Mouse (Mus musculus): ENCODE results near the gene Psmc1. TPM values are rescaled to one million over a fixed set of nuclear protein-coding genes. Genes with fewer than 3 reads are reported as not detected.

Psmc1 gene
- polyA plus RNA-seq, 1 experiment from 2014 or later: 324 TPM

- H3K36me3 ChIP-seq (ENCODE audit: control insufficient read depth, insufficient read depth, low read length): peaks cover 11% of the 10 kb centered on the region; the same call in 1 of the 2 replicates
- no peak overlapping the region; the same call in 1 of the 2 replicates for H3K9ac ChIP-seq (ENCODE audit: low read depth, low read length)
- WGBS: 45% methylated on average over 4 of the region's 4 CpGs
- H3K4me2 ChIP-seq (replicated peaks; ENCODE audit: low read depth, low read length): no peak overlapping the region
- H3K4me3 ChIP-seq (ENCODE audit: low read length): no peak overlapping the region
- no peaks in the 10 kb centered on the region for H3K9me3 ChIP-seq (ENCODE audit: control insufficient read depth, low read length)
- H3K4me1 ChIP-seq (ENCODE audit: control insufficient read depth, insufficient read depth, low read length): peaks cover 14% of the 10 kb centered on the region; the same call in 1 of the 2 replicates
- no peak for ATAC-seq (ENCODE audit: low FRiP score, low TSS enrichment)
- H3K27ac ChIP-seq (ENCODE audit: low read depth, low read length): no peak overlapping the region
- H3K27me3 ChIP-seq (ENCODE audit: control insufficient read depth, insufficient read depth, low read length): no peaks in the 10 kb centered on the region
These were observed 2.5 kb upstream of the Psmc1 start for GRCm38 (mm10) chr12:100107436-100107835.

GRCm38 (mm10) chr12:100115982-100116381 is 6.0 kb downstream of the Psmc1 start:
- no peak overlapping the region for H3K27ac ChIP-seq (ENCODE audit: low read depth, low read length)
- ATAC-seq (ENCODE audit: low FRiP score, low TSS enrichment): no peak
- H3K4me3 ChIP-seq (ENCODE audit: low read length): no peak overlapping the region
- H3K4me2 ChIP-seq (replicated peaks; ENCODE audit: low read depth, low read length): no peak overlapping the region
- no peaks in the 10 kb centered on the region for H3K27me3 ChIP-seq (ENCODE audit: control insufficient read depth, insufficient read depth, low read length)
- 93% methylated on average over 5 of the region's 5 CpGs for WGBS
- H3K36me3 ChIP-seq (ENCODE audit: control insufficient read depth, insufficient read depth, low read length): peaks cover 91% of the 10 kb centered on the region
- peaks cover 6% of the 10 kb centered on the region; the same call in 1 of the 2 replicates for H3K4me1 ChIP-seq (ENCODE audit: control insufficient read depth, insufficient read depth, low read length)
- H3K9ac ChIP-seq (ENCODE audit: low read depth, low read length): no peak overlapping the region
- no peaks in the 10 kb centered on the region for H3K9me3 ChIP-seq (ENCODE audit: control insufficient read depth, low read length)

- WGBS: 90% methylated on average over 7 of the region's 7 CpGs
- H3K36me3 ChIP-seq (ENCODE audit: control insufficient read depth, insufficient read depth, low read length): peaks cover 84% of the 10 kb centered on the region
- ATAC-seq (ENCODE audit: low FRiP score, low TSS enrichment): no peak
- H3K9ac ChIP-seq (ENCODE audit: low read depth, low read length): no peak overlapping the region
- no peak overlapping the region for H3K4me3 ChIP-seq (ENCODE audit: low read length)
- H3K9me3 ChIP-seq (ENCODE audit: control insufficient read depth, low read length): no peaks in the 10 kb centered on the region
- no peak overlapping the region for H3K4me2 ChIP-seq (replicated peaks; ENCODE audit: low read depth, low read length)
- no peaks in the 10 kb centered on the region for H3K27me3 ChIP-seq (ENCODE audit: control insufficient read depth, insufficient read depth, low read length)
- H3K4me1 ChIP-seq (ENCODE audit: control insufficient read depth, insufficient read depth, low read length): 0 out of 2 replicates have a peak, but pooled peaks cover 4% of the 10 kb centered on the region
- no peak overlapping the region for H3K27ac ChIP-seq (ENCODE audit: low read depth, low read length)
These were observed 13.0 kb downstream of the Psmc1 start for GRCm38 (mm10) chr12:100122921-100123381.

- no peak overlapping the region for H3K27ac ChIP-seq (ENCODE audit: low read depth, low read length)
- no peak overlapping the region for H3K4me3 ChIP-seq (ENCODE audit: low read length)
- H3K27me3 ChIP-seq (ENCODE audit: control insufficient read depth, insufficient read depth, low read length): no peaks in the 10 kb centered on the region
- no peak overlapping the region for H3K4me2 ChIP-seq (replicated peaks; ENCODE audit: low read depth, low read length)
- 90% methylated on average over 9 of the region's 9 CpGs for WGBS
- peaks cover 9% of the 10 kb centered on the region; the same call in 1 of the 2 replicates for H3K4me1 ChIP-seq (ENCODE audit: control insufficient read depth, insufficient read depth, low read length)
- no peaks in the 10 kb centered on the region for H3K9me3 ChIP-seq (ENCODE audit: control insufficient read depth, low read length)
- ATAC-seq (ENCODE audit: low FRiP score, low TSS enrichment): no peak
- peaks cover 82% of the 10 kb centered on the region for H3K36me3 ChIP-seq (ENCODE audit: control insufficient read depth, insufficient read depth, low read length)
- H3K9ac ChIP-seq (ENCODE audit: low read depth, low read length): no peak overlapping the region
These were observed 13.5 kb downstream of the Psmc1 start for GRCm38 (mm10) chr12:100123476-100123875.

- Histone ChIP-seq H3K4me3 (ENCODE audit: low read length) (no peak overlapping the region), H3K27ac (ENCODE audit: low read depth, low read length) (no peak overlapping the region), H3K27me3 (ENCODE audit: control insufficient read depth, insufficient read depth, low read length) (no peaks in the 10 kb centered on the region), H3K9me3 (ENCODE audit: control insufficient read depth, low read length) (no peaks in the 10 kb centered on the region), H3K9ac (ENCODE audit: low read depth, low read length) (no peak overlapping the region), H3K4me2 (replicated peaks; ENCODE audit: low read depth, low read length) (no peak overlapping the region), H3K36me3 (ENCODE audit: control insufficient read depth, insufficient read depth, low read length) (peaks cover 80% of the 10 kb centered on the region), H3K4me1 (ENCODE audit: control insufficient read depth, insufficient read depth, low read length) (peaks cover 23% of the 10 kb centered on the region; the same call in 1 of the 2 replicates)
- 83% methylated on average over 16 of the region's 16 CpGs for WGBS
- ATAC-seq (ENCODE audit: low FRiP score, low TSS enrichment): 0 out of 2 replicates have a peak, but pooled peaks have one; percentile 4
These were observed 15.2 kb downstream of the Psmc1 start for GRCm38 (mm10) chr12:100124913-100125798.

GRCm38 (mm10) chr12:100126968-100127865 is 17.3 kb downstream of the Psmc1 start:
- Histone ChIP-seq H3K4me2 (replicated peaks; ENCODE audit: low read depth, low read length) (no peak overlapping the region), H3K36me3 (ENCODE audit: control insufficient read depth, insufficient read depth, low read length) (peaks cover 77% of the 10 kb centered on the region), H3K27ac (ENCODE audit: low read depth, low read length) (peak overlapping the region; percentile 24; the same call in 1 of the 2 replicates), H3K4me3 (ENCODE audit: low read length) (no peak overlapping the region), H3K27me3 (ENCODE audit: control insufficient read depth, insufficient read depth, low read length) (no peaks in the 10 kb centered on the region), H3K9ac (ENCODE audit: low read depth, low read length) (no peak overlapping the region), H3K4me1 (ENCODE audit: control insufficient read depth, insufficient read depth, low read length) (peaks cover 23% of the 10 kb centered on the region; the same call in 1 of the 2 replicates), H3K9me3 (ENCODE audit: control insufficient read depth, low read length) (no peaks in the 10 kb centered on the region)
- ATAC-seq (ENCODE audit: low FRiP score, low TSS enrichment): no peak
- 64% methylated on average over 16 of the region's 17 CpGs for WGBS

GRCm38 (mm10) chr12:100127866-100128480 is 18.0 kb downstream of the Psmc1 start:
- Histone ChIP-seq H3K27me3 (ENCODE audit: control insufficient read depth, insufficient read depth, low read length) (no peaks in the 10 kb centered on the region), H3K27ac (ENCODE audit: low read depth, low read length) (peak overlapping the region; percentile 42; the same call in 1 of the 2 replicates), H3K9ac (ENCODE audit: low read depth, low read length) (no peak overlapping the region), H3K4me3 (ENCODE audit: low read length) (no peak overlapping the region), H3K4me2 (replicated peaks; ENCODE audit: low read depth, low read length) (no peak overlapping the region), H3K4me1 (ENCODE audit: control insufficient read depth, insufficient read depth, low read length) (peaks cover 23% of the 10 kb centered on the region; the same call in 1 of the 2 replicates), H3K36me3 (ENCODE audit: control insufficient read depth, insufficient read depth, low read length) (peaks cover 77% of the 10 kb centered on the region), H3K9me3 (ENCODE audit: control insufficient read depth, low read length) (no peaks in the 10 kb centered on the region)
- 35% methylated on average over 8 of the region's 8 CpGs for WGBS
- ATAC-seq (ENCODE audit: low FRiP score, low TSS enrichment): no peak

GRCm38 (mm10) chr12:100128522-100128921 is 18.6 kb downstream of the Psmc1 start:
- H3K9ac ChIP-seq (ENCODE audit: low read depth, low read length): no peak overlapping the region
- no peaks in the 10 kb centered on the region for H3K27me3 ChIP-seq (ENCODE audit: control insufficient read depth, insufficient read depth, low read length)
- WGBS: 58% methylated on average over 6 of the region's 6 CpGs
- peaks cover 76% of the 10 kb centered on the region for H3K36me3 ChIP-seq (ENCODE audit: control insufficient read depth, insufficient read depth, low read length)
- H3K9me3 ChIP-seq (ENCODE audit: control insufficient read depth, low read length): no peaks in the 10 kb centered on the region
- H3K4me2 ChIP-seq (replicated peaks; ENCODE audit: low read depth, low read length): no peak overlapping the region
- no peak overlapping the region for H3K4me3 ChIP-seq (ENCODE audit: low read length)
- H3K4me1 ChIP-seq (ENCODE audit: control insufficient read depth, insufficient read depth, low read length): peaks cover 23% of the 10 kb centered on the region; the same call in 1 of the 2 replicates
- peak overlapping the region; percentile 55 for H3K27ac ChIP-seq (ENCODE audit: low read depth, low read length)
- ATAC-seq (ENCODE audit: low FRiP score, low TSS enrichment): no peak
